Mouse (Mus musculus) liver, embryonic 15.5 days (tissue): Measurements from ENCODE around the gene Abcg2. TPM values are rescaled to one million over a fixed set of nuclear protein-coding genes. Genes with fewer than 3 reads are reported as not detected.
"Not testable (repeated sequence)": the region's sequence is repeated elsewhere in the genome, so short reads cannot be mapped to it uniquely, and the experiment has no call there.

ENCODE experiments used
- ATAC-seq: fragments of 200-750 bp; cut with Nextera tagmentation; 2 replicates; pipeline ENCODE4 v1.8.0; 2017; ENCODE audit warnings: moderate number of reproducible peaks, mild to moderate bottlenecking, moderate library complexity; ENCODE audit not compliant: insufficient read depth
- H3K27ac ChIP-seq: fragments of 300-500 bp; sonication (generic); replicated peaks from 2 replicates; pipeline ENCODE4 v1.5.1; 2015; ENCODE audit warnings: mild to moderate bottlenecking, inconsistent platforms
- H3K27me3 ChIP-seq: fragments of 300-500 bp; sonication (generic); 2 replicates; pipeline ENCODE4 v1.6.1; 2015; ENCODE audit warnings: mild to moderate bottlenecking, inconsistent platforms
- H3K36me3 ChIP-seq: fragments of 300-500 bp; sonication (generic); replicated peaks from 2 replicates; pipeline ENCODE4 v1.6.1; 2015; ENCODE audit warnings: moderate library complexity, mild to moderate bottlenecking, inconsistent platforms
- H3K4me1 ChIP-seq: fragments of 300-500 bp; sonication (generic); replicated peaks from 2 replicates; pipeline ENCODE4 v1.6.1; 2015; ENCODE audit warnings: inconsistent platforms
- H3K4me2 ChIP-seq: fragments of 300-500 bp; sonication (generic); 2 replicates; pipeline ENCODE4 v1.6.1; 2015; ENCODE audit warnings: moderate library complexity, mild to moderate bottlenecking, inconsistent platforms
- H3K4me3 ChIP-seq: fragments of 300-500 bp; sonication (generic); replicated peaks from 2 replicates; pipeline ENCODE4 v1.5.1; 2015; ENCODE audit warnings: mild to moderate bottlenecking, inconsistent platforms
- H3K9ac ChIP-seq: fragments of 300-500 bp; sonication (generic); 2 replicates; pipeline ENCODE4 v1.6.1; 2015; ENCODE audit warnings: moderate library complexity, mild to moderate bottlenecking, inconsistent platforms
- H3K9me3 ChIP-seq: fragments of 300-500 bp; sonication (generic); replicated peaks from 2 replicates; pipeline ENCODE4 v1.6.1; 2016; ENCODE audit warnings: inconsistent platforms
- WGBS: fragments of 180-500 bp; shearing (Covaris S2); methylation state at CpG from one replicate; pipeline ENCODE4 v1.1.7; 2015; ENCODE audit warnings: mixed read lengths; ENCODE audit not compliant: insufficient replicate concordance; 5-methylcytosine and 5-hydroxymethylcytosine counted together
- polyA plus RNA-seq: library from polyadenylated mRNA; unstranded; fragments of >200 nt; fragmentation: Nextera tagmentation; extraction: Ambion mirVana; gene quantifications from 2 replicates; pipeline ENCODE4 v1.2.1, GENCODE M21; 2015

Abcg2 gene
- polyA plus RNA-seq, result 184 and 187 TPM in 2 replicates

GRCm38 (mm10) chr6:58584223-58584622 is at the start of gene Abcg2:
TSS of gene Abcg2 (plus strand) at chr6:58584523.
- H3K9ac ChIP-seq, H3K27me3 ChIP-seq, H3K9me3 ChIP-seq, H3K27ac ChIP-seq, H3K4me2 ChIP-seq, H3K4me1 ChIP-seq, H3K4me3 ChIP-seq, ATAC-seq, H3K36me3 ChIP-seq: not testable (repeated sequence)
- WGBS, result 75% methylated on average over 3 of the region's 3 CpGs

- not testable (repeated sequence) for H3K27ac ChIP-seq, ATAC-seq, H3K4me2 ChIP-seq, H3K4me3 ChIP-seq, H3K36me3 ChIP-seq, H3K4me1 ChIP-seq, H3K27me3 ChIP-seq, H3K9ac ChIP-seq, H3K9me3 ChIP-seq
- WGBS, result 54% methylated on average over 4 of the region's 4 CpGs
Measured at GRCm38 (mm10) chr6:58540263-58540662, 44.1 kb upstream of the Abcg2 start.

GRCm38 (mm10) chr6:58542852-58543251 is 41.5 kb upstream of the Abcg2 start:
- not testable (repeated sequence) for H3K4me3 ChIP-seq, H3K27me3 ChIP-seq, H3K9me3 ChIP-seq, ATAC-seq, H3K9ac ChIP-seq, H3K36me3 ChIP-seq, H3K27ac ChIP-seq, H3K4me1 ChIP-seq, H3K4me2 ChIP-seq
- 51% methylated on average over 8 of the region's 8 CpGs for WGBS

- not testable (repeated sequence) for H3K36me3 ChIP-seq, H3K4me2 ChIP-seq, ATAC-seq, H3K9ac ChIP-seq, H3K4me1 ChIP-seq, H3K9me3 ChIP-seq, H3K27me3 ChIP-seq, H3K4me3 ChIP-seq, H3K27ac ChIP-seq
- WGBS, result 29% methylated on average over 2 of the region's 2 CpGs
Measured at GRCm38 (mm10) chr6:58544971-58545370, 39.4 kb upstream of the Abcg2 start.

GRCm38 (mm10) chr6:58546050-58546449 is 38.3 kb upstream of the Abcg2 start:
- not testable (repeated sequence) for H3K27ac ChIP-seq, H3K4me3 ChIP-seq, H3K36me3 ChIP-seq, ATAC-seq, H3K27me3 ChIP-seq, H3K4me1 ChIP-seq, H3K9me3 ChIP-seq, H3K4me2 ChIP-seq, H3K9ac ChIP-seq
- WGBS, result 45% methylated on average over 5 of the region's 5 CpGs

- Histone ChIP-seq H3K27ac (no peak overlapping the region), H3K4me2 (no peak overlapping the region), H3K9me3 (no peaks in the 10 kb centered on the region), H3K4me3 (no peak overlapping the region), H3K4me1 (no peaks in the 10 kb centered on the region), H3K9ac (no peak overlapping the region), H3K27me3 (no peaks in the 10 kb centered on the region), H3K36me3 (no peaks in the 10 kb centered on the region)
- ATAC-seq, result no peak
- WGBS, result 4% methylated on average over 4 of the region's 4 CpGs
Measured at GRCm38 (mm10) chr6:58546816-58547215, 37.5 kb upstream of the Abcg2 start.

GRCm38 (mm10) chr6:58553812-58554211 is 30.5 kb upstream of the Abcg2 start:
- not testable (repeated sequence) for H3K4me1 ChIP-seq, H3K4me3 ChIP-seq, H3K9me3 ChIP-seq, H3K4me2 ChIP-seq, H3K27ac ChIP-seq, H3K36me3 ChIP-seq, H3K9ac ChIP-seq, H3K27me3 ChIP-seq, ATAC-seq

GRCm38 (mm10) chr6:58593987-58594844 is 9.9 kb downstream of the Abcg2 start:
- H3K36me3 ChIP-seq, H3K27ac ChIP-seq, H3K4me2 ChIP-seq, H3K9ac ChIP-seq, H3K9me3 ChIP-seq, H3K27me3 ChIP-seq, ATAC-seq, H3K4me3 ChIP-seq, H3K4me1 ChIP-seq: not testable (repeated sequence)
- 41% methylated on average over 3 of the region's 3 CpGs for WGBS

- Histone ChIP-seq H3K27ac (peak overlapping the region; percentile 45), H3K4me2 (peak overlapping the region; percentile 53), H3K4me3 (peak overlapping the region; percentile 27)
- H3K36me3 ChIP-seq, ATAC-seq, H3K9me3 ChIP-seq, H3K4me1 ChIP-seq, H3K9ac ChIP-seq, H3K27me3 ChIP-seq: not testable (repeated sequence)
- 7% methylated on average over 9 of the region's 9 CpGs for WGBS
Measured at GRCm38 (mm10) chr6:58595639-58596293, 11.4 kb downstream of the Abcg2 start.

GRCm38 (mm10) chr6:58596294-58596653 is 12.0 kb downstream of the Abcg2 start:
- Histone ChIP-seq H3K9ac (no peak overlapping the region), H3K27ac (peak overlapping the region; percentile 45)
- 11% methylated on average over 16 of the region's 16 CpGs for WGBS

GRCm38 (mm10) chr6:58602119-58602518 is 17.8 kb downstream of the Abcg2 start:
- not testable (repeated sequence) for H3K4me2 ChIP-seq, H3K27ac ChIP-seq, H3K27me3 ChIP-seq, ATAC-seq, H3K9ac ChIP-seq, H3K4me3 ChIP-seq, H3K4me1 ChIP-seq, H3K9me3 ChIP-seq, H3K36me3 ChIP-seq
- WGBS, result 58% methylated on average over 1 of the region's 1 CpGs

More at GRCm38 (mm10) chr6:58596294-58596653, 12.0 kb downstream of the Abcg2 start:
- Histone ChIP-seq H3K36me3 (no peaks in the 10 kb centered on the region), H3K4me1 (0 out of 2 replicates have a peak, but pooled peaks cover 6% of the 10 kb centered on the region), H3K4me2 (peak overlapping the region; percentile 53), H3K4me3 (peak overlapping the region; percentile 27), H3K9me3 (no peaks in the 10 kb centered on the region), H3K27me3 (no peaks in the 10 kb centered on the region)
- ATAC-seq, result peak; percentile 68
